Comparison of ENCODE assay signal across 8 mouse cellular contexts in genomic region chr11:119549371-119549811, GRCm38 (mm10). TPM values are rescaled to one million over a fixed set of nuclear protein-coding genes. Genes with fewer than 3 reads are reported as not detected.
DNase-seq lines count a peak whose midpoint lies in the region; ATAC-seq and TF ChIP-seq lines count a peak whose summit lies in the region.

No protein-coding gene starts in this region.

- peak overlapping the region; percentile 93 for H3K4me3 ChIP-seq in left cerebral cortex, adult 2 months
- peak overlapping the region; percentile 71 for H3K4me3 ChIP-seq in hindbrain, embryonic 10.5 days
- H3K4me3 ChIP-seq in midbrain, embryonic 12.5 days = peak overlapping the region; percentile 62

- H3K36me3 ChIP-seq in hindbrain, embryonic 10.5 days = no peaks in the 10 kb centered on the region
- no peaks in the 10 kb centered on the region for H3K36me3 ChIP-seq in midbrain, embryonic 12.5 days

- H3K27ac ChIP-seq in left cerebral cortex, adult 2 months = peak overlapping the region; percentile 89
- peak overlapping the region; percentile 77 for H3K27ac ChIP-seq in hindbrain, embryonic 10.5 days
- peak overlapping the region; percentile 20; the same call in 1 of the 2 replicates for H3K27ac ChIP-seq in midbrain, embryonic 12.5 days (replicated peaks)

- intact Hi-C loops in left cerebral cortex, adult 2 months (cut with DNase I) = loop anchor here (2.0 to 5.0 kb wide), 4 partner anchors 53 to 358 kb away; partner anchors contain the start of gene Rptor
- intact Hi-C loops in left cerebral cortex, postnatal 14 days (cut with DNase I) = loop anchor here (5.0 kb wide), 1 partner anchor 53 kb away; the partner anchor contains the start of gene Rptor

- no peak for TF ChIP-seq CTCF in left cerebral cortex, adult 2 months (IDR thresholded peaks at IDR 0.05)

- peak overlapping the region; percentile 97 for H3K4me2 ChIP-seq in midbrain, embryonic 12.5 days (replicated peaks)

- H3K4me1 ChIP-seq in hindbrain, embryonic 10.5 days (replicated peaks) = peaks cover 57% of the 10 kb centered on the region
- H3K4me1 ChIP-seq in midbrain, embryonic 12.5 days = peaks cover 52% of the 10 kb centered on the region

- H3K27me3 ChIP-seq in hindbrain, embryonic 10.5 days (ENCODE audit: insufficient read depth, poor library complexity, severe bottlenecking) = peaks cover 100% of the 10 kb centered on the region
- peaks cover 98% of the 10 kb centered on the region for H3K27me3 ChIP-seq in midbrain, embryonic 12.5 days

- H3K9ac ChIP-seq in midbrain, embryonic 12.5 days (replicated peaks) = peak overlapping the region; percentile 55

- WGBS in hindbrain, embryonic 10.5 days = under 1% methylated on average over 43 of the region's 43 CpGs
- under 1% methylated on average over 43 of the region's 43 CpGs for WGBS in midbrain, embryonic 12.5 days

- peak; percentile 18 for DNase-seq in adrenal gland, adult 2 months
- no peak for DNase-seq in adrenal gland, postnatal 36 days
- DNase-seq in left cerebral cortex, adult 2 months (ENCODE audit: extremely low spot score in 1 of 2, low spot score in 2 of 2) = no peak
- no peak for DNase-seq in left cerebral cortex, postnatal 14 days (ENCODE audit: low spot score in 2 of 2)
- DNase-seq in hindbrain, embryonic 10.5 days (ENCODE audit: low spot score) = no peak
- DNase-seq in embryo, embryonic 9.5 days (ENCODE audit: extremely low spot score) = no peak
- no peak for DNase-seq in gastrocnemius, postnatal 4 days (ENCODE audit: low spot score in 2 of 2)

- ATAC-seq in midbrain, embryonic 12.5 days (ENCODE audit: low FRiP score, low read depth) = no peak

- H3K9me3 ChIP-seq in hindbrain, embryonic 10.5 days = no peaks in the 10 kb centered on the region
- no peaks in the 10 kb centered on the region for H3K9me3 ChIP-seq in midbrain, embryonic 12.5 days

RNA-seq across cellular contexts. Expression of gene Nptx1, which starts 1.8 kb away (rescaled TPM):
- 1 to 10 TPM; 2.2 to 4.9 TPM for total RNA-seq in adrenal gland, adult 2 months (2021)
- polyA plus RNA-seq in adrenal gland, adult 2 months (2012; rRNA removed) = 1.9 and 2.2 TPM in 2 replicates
- total RNA-seq in adrenal gland, postnatal 36 days (2021) = 1 to 10 TPM; 2.1 to 8.3 TPM
- total RNA-seq in left cerebral cortex, adult 2 months (2021) = 100 to 1,000 TPM; 247 to 272 TPM
- 100 to 1,000 TPM; 112 to 122 TPM for total RNA-seq in left cerebral cortex, postnatal 14 days (2021)
- polyA plus RNA-seq in hindbrain, embryonic 10.5 days (2016; fragmentation: Nextera tagmentation; extraction: Ambion mirVana) = 3.2 and 9.7 TPM in 2 replicates
- polyA plus RNA-seq in midbrain, embryonic 12.5 days (2016; fragmentation: Nextera tagmentation; extraction: Ambion mirVana) = 5.9 and 6.2 TPM in 2 replicates
- total RNA-seq in gastrocnemius, postnatal 4 days (2021) = under 1 TPM; 0.67 to 0.88 TPM

RNA-seq across cellular contexts. Expression of gene Rptor, which starts 53.3 kb away (rescaled TPM):
- 10 to 100 TPM; 43.7 to 47.7 TPM for total RNA-seq in adrenal gland, adult 2 months (2021)
- polyA plus RNA-seq in adrenal gland, adult 2 months (2012; rRNA removed) = 37.7 and 45.2 TPM in 2 replicates
- total RNA-seq in adrenal gland, postnatal 36 days (2021) = 10 to 100 TPM; 50.0 to 51.9 TPM
- total RNA-seq in left cerebral cortex, adult 2 months (2021) = 10 to 100 TPM; 64.2 to 70.0 TPM
- 10 to 100 TPM; 52.8 to 56.2 TPM for total RNA-seq in left cerebral cortex, postnatal 14 days (2021)
- 11.8 and 12.4 TPM in 2 replicates for polyA plus RNA-seq in hindbrain, embryonic 10.5 days (2016; fragmentation: Nextera tagmentation; extraction: Ambion mirVana)
- polyA plus RNA-seq in midbrain, embryonic 12.5 days (2016; fragmentation: Nextera tagmentation; extraction: Ambion mirVana) = 18.3 and 19.0 TPM in 2 replicates
- total RNA-seq in gastrocnemius, postnatal 4 days (2021) = 10 to 100 TPM; 42.8 to 47.5 TPM

RNA-seq across cellular contexts. Expression of gene Endov, which starts 58.2 kb away (rescaled TPM):
- 10 to 100 TPM; 12.1 to 18.9 TPM for total RNA-seq in adrenal gland, adult 2 months (2021)
- polyA plus RNA-seq in adrenal gland, adult 2 months (2012; rRNA removed) = 12.8 and 14.7 TPM in 2 replicates
- total RNA-seq in adrenal gland, postnatal 36 days (2021) = 10 to 100 TPM; 16.6 to 17.3 TPM
- total RNA-seq in left cerebral cortex, adult 2 months (2021) = 10 to 100 TPM; 31.3 to 35.3 TPM
- total RNA-seq in left cerebral cortex, postnatal 14 days (2021) = 10 to 100 TPM; 23.9 to 27.1 TPM
- 21.4 and 23.4 TPM in 2 replicates for polyA plus RNA-seq in hindbrain, embryonic 10.5 days (2016; fragmentation: Nextera tagmentation; extraction: Ambion mirVana)
- 24.9 and 25.1 TPM in 2 replicates for polyA plus RNA-seq in midbrain, embryonic 12.5 days (2016; fragmentation: Nextera tagmentation; extraction: Ambion mirVana)
- total RNA-seq in gastrocnemius, postnatal 4 days (2021) = 10 to 100 TPM; 19.3 to 22.1 TPM

Comparison
In these comparisons a context has a peak if more than half of its experiments do, and no peak if none do; other contexts are left out.
1. H3K27ac ChIP-seq: peak in every context shown above with its lines; median percentile 89 in left cerebral cortex, adult 2 months; 77 in hindbrain, embryonic 10.5 days; 20 in midbrain, embryonic 12.5 days.
2. RNA of gene Nptx1, which starts 1.8 kb away (total RNA-seq): 247 to 272 TPM in left cerebral cortex, adult 2 months and 112 to 122 TPM in left cerebral cortex, postnatal 14 days; 2.1 to 8.3 TPM in adrenal gland, postnatal 36 days, 2.2 to 4.9 TPM in adrenal gland, adult 2 months and 0.67 to 0.88 TPM in gastrocnemius, postnatal 4 days; every median in the first group is over 10 times any median in the second.
3. Peak in every context shown above with its lines, with median percentiles within 50 percentile points of each other: H3K4me3 ChIP-seq.